Mouse (Mus musculus) MEL (cell line): ENCODE data around the gene Hist1h3b.

Experiments used
- CTCF ChIP-seq, 3 experiments: IDR thresholded peaks in 2 of 3; conservative IDR thresholded peaks in 1 of 3; 2 replicates each; pipeline ENCODE4 v1.5.1; 2011 to 2012; ENCODE audit warnings: low read length in 3 of 3, low read depth in 2 of 3, mild to moderate bottlenecking in 2 of 3, improper control_type of control experiment in 1 of 3, inconsistent platforms in 1 of 3, mixed read lengths in 1 of 3, moderate library complexity in 1 of 3; ENCODE audit not compliant: control insufficient read depth in 1 of 3, insufficient read depth in 1 of 3, poor library complexity in 1 of 3, severe bottlenecking in 1 of 3
- ELF1 ChIP-seq: IDR thresholded peaks from 2 replicates; pipeline ENCODE4 v1.6.1; 2014; ENCODE audit warnings: low read depth, mild to moderate bottlenecking, inconsistent platforms, low read length, improper control_type of control experiment, moderate library complexity
- EP300 ChIP-seq, 2 experiments: IDR thresholded peaks; 2 replicates each; pipeline ENCODE4 v1.6.1; 2011; ENCODE audit warnings: improper control_type of control experiment in 2 of 2, low read length in 2 of 2, low read depth in 1 of 2, mild to moderate bottlenecking in 1 of 2
- GATA1 ChIP-seq: IDR thresholded peaks from 2 replicates; pipeline ENCODE4 v1.6.1; 2011; ENCODE audit warnings: low read depth, low read length, improper control_type of control experiment
- KAT2A ChIP-seq: conservative IDR thresholded peaks from 2 replicates; pipeline ENCODE4 v1.6.1; 2012; ENCODE audit warnings: low read depth, low read length, improper control_type of control experiment, inconsistent platforms
- MYB ChIP-seq: IDR thresholded peaks from 2 replicates; pipeline ENCODE4 v1.6.1; 2011; ENCODE audit warnings: mild to moderate bottlenecking, low read depth, low read length, improper control_type of control experiment
- POLR2A ChIP-seq, 2 experiments: IDR thresholded peaks; 2 replicates each; pipeline ENCODE4 v1.6.1; 2011 to 2012; ENCODE audit warnings: low read length in 2 of 2, mild to moderate bottlenecking in 2 of 2, control low read depth in 1 of 2, improper control_type of control experiment in 1 of 2, low read depth in 1 of 2, moderate library complexity in 1 of 2; ENCODE audit not compliant: control insufficient read depth in 1 of 2, insufficient read depth in 1 of 2, poor library complexity in 1 of 2
- ZNF384 ChIP-seq: IDR thresholded peaks from 2 replicates; pipeline ENCODE4 v1.6.1; 2012; ENCODE audit warnings: low read depth, mild to moderate bottlenecking, inconsistent platforms, low read length, improper control_type of control experiment

DNA sequence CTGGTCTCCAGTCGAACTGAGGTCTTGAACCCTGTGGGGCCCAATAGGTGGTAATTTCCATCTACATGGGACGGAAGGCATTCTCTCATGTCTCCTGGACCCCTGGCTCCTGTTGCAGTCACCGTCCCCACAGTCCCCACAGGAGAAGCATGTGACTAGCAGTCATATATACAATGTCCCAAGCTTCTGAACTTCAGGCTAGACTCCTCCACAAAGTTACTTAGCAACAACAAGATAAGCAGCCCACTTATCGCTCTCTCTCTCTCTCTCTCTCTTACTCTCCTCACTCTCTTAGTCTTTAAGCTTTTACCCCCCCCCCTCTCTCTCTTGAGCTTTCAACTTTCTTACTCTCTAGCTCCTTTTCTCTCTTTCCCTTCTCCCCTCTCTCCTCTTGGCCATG is 27.8 kb upstream of the Hist1h3b start:
- TF ChIP-seq CTCF (IDR thresholded peaks at IDR 0.05 in 2 of 3, conservative IDR thresholded peaks at IDR 0.05 in 1 of 3; ENCODE audit: control insufficient read depth in 1 of 3, insufficient read depth in 1 of 3, low read depth in 2 of 3, low read length in 3 of 3, poor library complexity in 1 of 3, severe bottlenecking in 1 of 3), result no peak
- TF ChIP-seq GATA1, result peak; percentile 97
- TF ChIP-seq POLR2A (IDR thresholded peaks at IDR 0.05; ENCODE audit: control insufficient read depth in 1 of 2, insufficient read depth in 1 of 2, low read depth in 1 of 2, low read length in 2 of 2, poor library complexity in 1 of 2), result no peak
- no peak for TF ChIP-seq ELF1
- no peak for TF ChIP-seq KAT2A
- no peak for TF ChIP-seq ZNF384
- TF ChIP-seq EP300 (IDR thresholded peaks at IDR 0.05; ENCODE audit: low read depth in 1 of 2, low read length in 2 of 2), result peak; percentile 69 to 84
- TF ChIP-seq MYB, result no peak
